Mouse (Mus musculus): Measurements from ENCODE around the gene 2300002M23Rik. TPM values are rescaled to one million over a fixed set of nuclear protein-coding genes. Genes with fewer than 3 reads are reported as not detected.

The 2300002M23Rik gene
- polyA plus RNA-seq, 1 experiment = not detected

- no peak for TF ChIP-seq GATA1 (IDR thresholded peaks at IDR 0.05; ENCODE audit: low read length)
These were observed 17.1 kb upstream of the 2300002M23Rik start for GRCm38 (mm10) chr17:35550143-35550494.

- no peak for TF ChIP-seq GATA1 (IDR thresholded peaks at IDR 0.05; ENCODE audit: low read length)
These were observed 16.4 kb upstream of the 2300002M23Rik start for GRCm38 (mm10) chr17:35550871-35551270.

DNA sequence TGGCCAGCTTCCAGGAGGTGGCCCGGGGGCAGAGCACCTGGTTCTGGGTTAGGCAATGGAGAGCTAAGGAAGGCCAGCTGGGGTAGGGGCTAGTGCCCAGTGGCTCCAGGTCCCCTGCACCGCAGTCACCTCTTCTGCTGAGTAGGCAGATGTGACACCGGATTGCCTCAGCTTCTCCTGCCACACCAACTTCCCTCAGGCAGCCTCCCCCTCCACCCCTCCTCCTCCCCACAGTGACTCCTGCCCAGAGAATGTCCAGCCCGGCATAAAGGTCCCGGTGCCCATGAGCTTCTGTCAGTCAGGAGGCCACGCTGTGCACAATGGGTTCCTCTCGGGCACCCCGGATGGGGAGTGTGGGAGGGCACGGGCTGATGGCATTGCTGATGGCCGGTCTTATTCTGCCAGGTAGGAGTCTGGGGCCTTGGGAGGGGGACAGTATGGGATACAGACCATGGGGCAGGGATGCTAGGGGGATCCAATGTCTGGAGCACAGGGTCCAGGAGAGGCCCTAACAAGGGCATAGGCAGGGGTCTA is 15.3 kb upstream of the 2300002M23Rik start, which contains the start of gene Cdsn:
Gene Cdsn, plus strand, starts transcription at position 248 of the 534 bp plus-strand sequence.
- TF ChIP-seq GATA1 (IDR thresholded peaks at IDR 0.05; ENCODE audit: low read length) = no peak

DNA sequence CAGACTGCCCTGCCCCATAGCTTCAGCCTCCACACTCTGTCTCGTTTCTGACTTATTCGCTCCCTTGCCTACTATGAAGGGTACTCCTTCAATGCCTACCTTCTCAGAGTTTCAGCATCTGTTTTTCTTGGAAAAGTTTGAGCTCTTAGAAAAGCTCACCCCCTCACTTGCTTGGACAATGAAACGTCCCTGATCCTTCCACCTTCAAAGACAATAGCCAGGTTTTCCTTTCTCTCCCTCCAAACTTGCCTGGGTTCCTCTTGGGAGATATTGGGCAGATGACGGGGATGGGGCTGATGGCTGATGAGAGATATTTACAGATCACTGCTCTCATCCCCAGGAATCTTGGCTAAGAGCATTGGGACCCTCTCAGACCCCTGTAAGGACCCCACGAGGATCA is 12.9 kb upstream of the 2300002M23Rik start:
- no peak for TF ChIP-seq GATA1 (IDR thresholded peaks at IDR 0.05; ENCODE audit: low read length)

DNA sequence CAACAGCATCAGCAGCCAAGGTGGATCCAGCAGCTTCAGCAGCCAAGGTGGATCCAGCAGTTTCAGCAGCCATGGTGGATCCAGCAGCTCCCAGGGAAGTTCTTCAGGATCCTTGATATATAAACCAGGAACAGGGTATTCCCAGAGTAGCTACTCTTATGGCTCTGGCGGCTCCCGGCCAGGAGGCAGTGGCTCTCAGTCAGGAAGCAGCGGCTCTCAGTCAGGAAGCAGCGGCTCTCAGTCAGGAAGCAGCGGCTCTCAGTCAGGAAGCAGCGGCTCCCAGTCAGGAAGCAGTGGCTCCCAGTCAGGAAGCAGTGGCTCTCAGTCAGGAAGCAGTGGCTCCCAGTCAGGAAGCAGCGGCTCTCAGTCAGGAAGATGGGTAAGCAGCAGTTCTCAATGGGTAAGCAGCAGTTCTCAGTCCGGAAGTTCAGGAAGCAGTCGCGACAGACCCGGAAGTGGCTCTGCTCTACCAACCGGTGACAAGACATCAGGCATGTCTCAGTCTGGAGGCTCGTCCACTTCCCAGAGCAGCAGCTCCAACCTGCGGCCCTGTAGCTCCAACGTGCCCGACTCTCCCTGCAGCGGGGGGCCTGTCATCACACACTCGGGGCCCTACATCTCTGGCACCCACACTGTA is 12.4 kb upstream of the 2300002M23Rik start:
- no peak for TF ChIP-seq GATA1 (IDR thresholded peaks at IDR 0.05; ENCODE audit: low read length)

DNA sequence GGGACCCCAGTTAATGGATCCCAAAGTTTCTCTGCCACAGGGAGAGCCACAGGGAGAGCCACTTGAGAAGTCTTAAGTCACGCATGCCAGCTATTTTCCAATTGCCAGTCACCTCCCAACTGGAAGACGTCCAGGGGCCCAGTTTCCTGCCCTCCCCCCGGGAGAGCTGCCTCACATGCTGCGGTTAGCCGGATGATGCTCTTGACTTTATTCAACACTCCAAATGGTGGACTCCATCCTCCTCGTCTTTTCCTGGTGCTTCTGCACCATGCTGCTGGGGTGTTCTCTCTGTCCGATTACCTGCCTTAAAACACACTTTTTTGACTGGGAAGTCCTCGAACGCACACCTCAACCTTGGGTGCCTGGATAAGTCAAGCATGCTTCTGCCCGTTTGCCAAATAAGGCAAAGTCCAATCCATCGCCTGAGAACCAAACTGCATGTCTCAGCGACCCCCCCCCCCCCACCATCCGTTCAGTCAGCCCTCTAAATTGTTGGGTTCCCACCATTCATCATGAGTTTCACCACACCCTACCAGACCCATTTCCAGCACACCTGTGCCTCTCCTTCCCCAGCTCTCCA is 11.0 kb upstream of the 2300002M23Rik start:
- no peak for TF ChIP-seq GATA1 (IDR thresholded peaks at IDR 0.05; ENCODE audit: low read length)

- no peak for TF ChIP-seq GATA1 (IDR thresholded peaks at IDR 0.05; ENCODE audit: low read length)
These were observed 10.4 kb upstream of the 2300002M23Rik start for GRCm38 (mm10) chr17:35556812-35557211.

GRCm38 (mm10) chr17:35557351-35557750 is 9.9 kb upstream of the 2300002M23Rik start:
- no peak for TF ChIP-seq GATA1 (IDR thresholded peaks at IDR 0.05; ENCODE audit: low read length)

DNA sequence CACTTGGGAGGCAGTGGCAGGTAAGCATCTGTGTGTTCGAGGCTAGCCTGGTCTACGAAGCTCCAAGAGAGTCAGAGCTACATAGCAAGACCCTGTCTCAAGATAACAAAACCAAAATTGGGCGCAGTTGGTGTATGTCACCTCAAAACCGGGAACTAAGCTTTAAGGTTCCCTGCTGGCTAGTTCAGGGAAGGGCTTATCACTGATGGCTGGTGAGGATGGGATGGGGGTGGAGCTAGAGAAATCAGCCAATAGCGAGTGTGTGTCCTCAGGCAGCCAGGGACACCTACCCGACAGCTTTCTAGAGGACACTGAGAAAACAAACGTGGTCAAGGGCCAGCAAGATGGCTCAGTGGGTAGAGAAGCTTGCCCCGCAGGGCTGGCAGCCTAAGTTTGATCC is 9.0 kb upstream of the 2300002M23Rik start:
- TF ChIP-seq GATA1 (IDR thresholded peaks at IDR 0.05; ENCODE audit: low read length) = no peak

DNA sequence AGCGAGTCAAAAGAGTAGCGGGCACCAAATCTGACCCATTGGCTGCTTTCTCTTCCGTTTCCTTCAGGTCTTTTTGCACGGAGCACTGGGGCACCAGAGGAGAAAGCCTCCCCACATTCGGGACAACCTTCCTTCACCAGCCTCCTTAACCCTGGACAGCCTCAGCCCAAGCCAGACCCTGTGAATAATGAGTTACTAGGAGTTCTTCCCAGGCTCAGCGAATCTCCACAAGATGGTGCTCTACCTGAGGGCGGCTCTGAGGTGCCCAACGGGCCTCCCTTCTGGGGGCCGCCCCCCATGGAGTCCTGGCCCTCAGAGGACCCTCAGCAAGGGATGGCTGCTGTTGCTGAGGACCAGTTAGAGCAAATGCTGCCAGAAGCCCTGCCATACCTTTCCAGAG is 517 bp downstream of the 2300002M23Rik start:
- no peak for TF ChIP-seq GATA1 (IDR thresholded peaks at IDR 0.05; ENCODE audit: low read length)

GRCm38 (mm10) chr17:35569091-35569944 is 2.1 kb downstream of the 2300002M23Rik start:
- no peak for TF ChIP-seq GATA1 (IDR thresholded peaks at IDR 0.05; ENCODE audit: low read length)

GRCm38 (mm10) chr17:35570836-35571235 is 3.6 kb downstream of the 2300002M23Rik start:
- no peak for TF ChIP-seq GATA1 (IDR thresholded peaks at IDR 0.05; ENCODE audit: low read length)

GRCm38 (mm10) chr17:35571477-35571876 is 4.2 kb downstream of the 2300002M23Rik start:
- no peak for TF ChIP-seq GATA1 (IDR thresholded peaks at IDR 0.05; ENCODE audit: low read length)

DNA sequence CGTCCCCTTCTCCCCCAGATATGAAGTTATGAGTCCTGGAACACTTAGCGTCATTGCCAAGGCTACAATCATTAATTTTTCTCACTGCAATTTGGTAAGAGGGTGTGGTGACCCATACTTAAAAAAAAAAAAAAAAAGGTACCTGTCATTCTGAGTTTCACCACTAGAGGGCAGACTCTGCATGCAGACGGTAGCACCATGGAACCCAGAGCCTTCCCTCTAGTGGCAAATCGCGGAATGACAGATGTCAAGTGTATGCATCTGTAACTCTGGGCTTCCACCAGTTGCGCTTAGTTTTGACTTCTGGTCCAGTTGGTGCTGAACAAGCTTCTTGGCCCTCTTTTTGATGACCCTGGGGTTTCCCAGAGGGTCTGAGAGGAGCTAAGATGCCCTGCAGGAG is 11.0 kb downstream of the 2300002M23Rik start:
- no peak for TF ChIP-seq GATA1 (IDR thresholded peaks at IDR 0.05; ENCODE audit: low read length)

DNA sequence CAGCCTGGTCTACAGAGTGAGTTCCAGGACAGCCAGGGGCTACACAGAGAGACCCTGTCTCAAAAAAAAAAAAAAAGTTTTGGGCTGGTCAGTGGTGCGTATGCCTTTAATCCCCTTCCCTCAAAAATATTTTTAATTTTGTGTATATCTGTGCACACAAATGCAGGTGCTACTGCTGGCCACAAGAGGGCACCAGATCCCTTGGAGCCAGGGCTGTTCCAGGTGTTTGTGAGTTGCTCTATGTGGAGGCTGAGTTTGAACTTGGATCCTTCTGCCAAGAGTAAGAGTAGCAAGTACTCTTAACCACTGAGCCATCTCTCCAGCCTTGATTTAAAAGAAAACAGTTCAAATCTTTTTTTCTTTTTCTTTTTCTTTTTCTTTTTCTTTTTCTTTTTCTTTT is 15.7 kb downstream of the 2300002M23Rik start:
- no peak for TF ChIP-seq GATA1 (IDR thresholded peaks at IDR 0.05; ENCODE audit: low read length)

DNA sequence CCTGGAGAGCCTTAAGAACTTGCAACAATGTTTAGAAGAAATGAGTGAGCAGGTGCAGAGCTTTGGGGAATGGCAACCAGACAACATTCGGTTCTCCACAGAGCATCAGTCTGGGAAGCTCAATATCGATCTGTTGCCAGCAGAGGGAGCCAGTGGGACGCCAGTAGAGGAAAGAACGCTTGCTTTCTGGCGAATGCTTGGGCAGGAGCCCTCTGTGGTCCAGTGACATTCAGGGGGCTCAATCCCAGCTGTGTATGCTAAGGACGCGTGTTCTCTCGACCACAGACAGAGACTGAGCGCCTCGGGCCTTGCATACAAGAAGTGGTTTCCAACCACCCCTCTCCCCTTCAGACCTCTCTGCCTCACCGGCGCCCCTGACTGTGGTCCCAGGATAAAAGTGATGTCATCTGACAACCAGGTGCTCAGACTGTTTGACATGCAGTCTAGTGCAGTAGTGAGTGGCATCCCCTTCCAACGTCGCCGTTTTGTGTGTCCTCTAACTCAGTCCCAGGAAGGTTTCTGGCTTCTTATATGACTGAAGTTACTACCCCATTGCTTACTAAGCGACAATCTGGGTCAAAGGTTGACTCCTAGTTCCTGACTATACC is 17.2 kb downstream of the 2300002M23Rik start:
- TF ChIP-seq GATA1 (IDR thresholded peaks at IDR 0.05; ENCODE audit: low read length) = no peak

All from G1E-ER4 (cell line).